Mouse (Mus musculus) B cell, adult 67 days (primary cell): ENCODE data around the gene Atraid. TPM values are rescaled to one million over a fixed set of nuclear protein-coding genes. Genes with fewer than 3 reads are reported as not detected.

Source experiments
- total RNA-seq, 2 experiments: library from RNA; stranded (reverse); gene quantifications; 4 replicates each; pipeline ENCODE4 v1.2.4; 2023

The Atraid gene
- total RNA-seq: 10 to 100 TPM; 25.9 to 48.3 TPM

DNA sequence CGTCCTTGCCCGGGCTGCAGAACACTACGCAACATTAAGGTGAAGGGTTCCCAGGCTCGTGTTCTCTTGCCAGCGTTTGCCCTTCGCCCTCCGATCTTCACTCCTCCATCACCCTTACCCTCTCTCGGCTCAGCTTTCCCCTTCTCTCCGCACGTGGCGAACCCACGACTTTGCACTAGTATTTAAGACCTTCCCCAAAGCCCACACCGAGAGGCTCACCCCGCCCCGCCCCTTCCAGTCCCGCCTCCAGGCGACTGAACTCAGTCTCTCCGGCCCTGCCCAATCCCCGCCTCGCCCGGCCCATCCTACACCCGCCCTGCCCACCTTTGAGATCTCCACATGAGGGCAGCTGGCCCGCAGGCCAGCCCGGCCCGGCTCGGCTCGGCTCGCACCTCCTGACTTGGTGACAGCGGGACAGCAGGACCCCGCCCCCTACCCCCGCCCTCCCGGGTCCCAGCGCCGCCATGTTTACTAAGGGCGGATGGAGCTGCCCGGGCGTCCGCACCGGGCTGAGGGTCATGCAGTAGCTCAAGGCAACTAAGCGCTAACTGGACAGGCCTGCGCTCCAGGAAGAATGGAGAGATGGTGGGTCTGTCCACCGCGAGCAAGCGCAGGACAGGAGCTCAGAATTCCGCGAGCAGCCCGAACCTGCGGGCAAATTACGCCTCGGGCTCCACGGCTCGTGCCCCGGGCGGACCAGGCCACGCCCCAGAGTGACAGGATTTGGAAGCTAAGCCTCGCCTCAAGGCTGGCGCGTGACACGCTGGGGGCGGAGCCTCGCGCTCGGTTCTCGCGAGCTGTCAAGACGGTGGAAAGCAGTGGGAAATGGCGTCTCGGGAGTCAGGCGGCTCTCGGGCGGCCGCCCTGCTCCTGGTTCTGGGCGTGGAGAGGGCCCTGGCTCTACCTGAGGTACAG is at the start of gene Atraid:
TSS of gene Atraid (plus strand) at position 465 of the 915 bp plus-strand sequence.

DNA sequence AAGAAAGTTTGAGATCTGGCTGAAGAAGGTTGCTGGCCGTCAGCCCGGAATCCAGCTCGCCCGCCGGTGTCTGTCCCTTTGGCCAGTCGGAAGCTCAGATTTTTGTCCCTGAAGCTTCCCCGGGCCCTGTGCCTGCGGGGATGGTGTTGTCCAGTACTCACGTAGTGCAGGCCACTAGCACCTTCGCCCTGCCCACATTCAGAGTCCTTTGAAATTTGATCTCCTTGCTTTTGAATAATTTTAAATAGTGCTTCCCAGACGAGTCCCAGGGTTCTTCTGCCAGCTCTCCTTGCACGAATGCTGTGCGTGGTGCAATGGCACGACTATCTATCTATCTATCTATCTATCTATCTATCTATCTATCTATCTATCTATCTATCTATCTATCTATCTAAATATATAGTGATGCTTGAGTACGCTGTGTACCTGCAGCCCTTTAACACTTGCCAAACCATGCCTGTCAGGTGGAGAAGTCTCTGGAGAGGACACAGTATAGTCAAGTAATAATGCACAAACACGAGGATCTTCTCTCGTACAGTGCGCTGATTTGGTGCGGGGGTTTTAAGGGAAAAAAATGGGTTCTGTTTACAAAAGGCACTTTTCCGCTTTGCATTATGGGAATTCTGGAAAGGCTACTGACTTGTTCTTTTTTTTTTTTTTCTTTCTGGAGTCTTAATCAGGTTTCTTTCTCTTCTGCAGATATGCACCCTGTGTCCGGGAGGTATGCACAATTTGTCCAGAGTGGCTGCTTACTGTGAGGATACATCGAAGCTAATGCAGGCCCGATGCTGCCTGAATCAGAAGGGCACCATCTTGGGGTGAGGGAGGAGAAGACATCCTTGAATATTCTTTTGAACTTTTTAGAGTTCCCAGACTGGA is 890 bp downstream of the Atraid start, which contains the start of gene Slc5a6:
TSS of gene Slc5a6 (minus strand) at position 162 of the 879 bp plus-strand sequence.

DNA sequence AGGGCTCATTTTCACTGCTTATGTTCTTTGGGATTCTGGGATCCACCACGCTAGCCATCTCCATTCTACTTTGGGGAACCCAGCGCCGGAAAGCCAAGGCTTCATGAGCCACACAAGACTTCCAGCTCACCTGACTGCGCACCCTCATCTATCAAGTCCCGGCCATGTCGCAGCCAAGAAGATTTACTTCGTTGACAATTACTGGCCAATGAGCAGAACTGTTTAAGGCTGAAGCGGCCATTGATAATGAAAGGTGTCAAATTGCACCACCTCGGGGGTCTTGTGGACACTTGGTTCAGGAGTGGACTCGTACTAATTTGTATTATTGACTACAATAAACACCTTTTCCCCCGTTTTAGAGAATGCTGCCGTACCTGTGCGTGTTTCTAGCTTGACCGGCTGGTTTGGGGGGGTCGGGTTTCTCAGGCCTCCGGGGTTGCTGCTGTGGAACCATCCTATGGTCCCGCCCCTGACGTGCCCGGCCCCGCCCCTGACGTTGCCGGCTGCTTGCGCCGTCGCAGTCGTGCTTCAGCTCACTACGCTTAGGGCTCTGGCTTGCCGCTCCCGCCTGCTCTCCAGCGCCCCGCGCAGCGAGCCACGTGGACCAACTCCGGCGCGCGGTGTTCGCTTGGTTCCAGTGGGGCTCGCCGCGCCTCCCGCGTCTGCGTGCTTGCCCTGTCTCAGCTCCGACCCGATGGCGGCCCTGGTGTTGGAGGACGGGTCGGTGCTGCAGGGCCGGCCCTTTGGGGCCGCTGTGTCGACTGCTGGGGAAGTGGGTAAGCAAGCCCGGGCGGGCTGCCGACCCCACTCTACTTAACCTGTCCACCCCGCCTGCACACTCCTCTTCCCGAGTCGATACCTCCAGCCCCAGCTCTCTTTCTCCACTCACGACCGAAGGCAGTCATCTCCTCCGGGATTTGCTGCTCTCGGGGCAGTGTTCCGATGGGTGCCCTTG is 6.4 kb downstream of the Atraid start, which contains the start of gene Cad:
TSS of gene Cad (plus strand) at position 520 of the 955 bp plus-strand sequence.

Other genes with a start within 250 kb of the Atraid start
- 10 to 100 TPM in 1 of 2 experiments, 1 to 10 TPM in 1; 9.7 to 11.1 TPM for gene Mapre3, start 233.7 kb upstream of the Atraid start, total RNA-seq
- 10 to 100 TPM; 55.5 to 55.8 TPM for gene Tmem214, start 180.3 kb upstream of the Atraid start, total RNA-seq
- 10 to 100 TPM; 24.7 to 24.9 TPM for gene Agbl5, start 159.6 kb upstream of the Atraid start, total RNA-seq
- gene Ost4, start 140.5 kb upstream of the Atraid start, total RNA-seq: 100 to 1,000 TPM; 180 to 190 TPM
- under 1 TPM; 0.73 to 0.98 TPM for gene Emilin1, start 134.9 kb upstream of the Atraid start, total RNA-seq
- 10 to 100 TPM; 15.4 to 18.0 TPM for gene Khk, start 126.9 kb upstream of the Atraid start, total RNA-seq
- not detected for gene Cgref1, start 102.7 kb upstream of the Atraid start, total RNA-seq
- gene Preb, start 88.0 kb upstream of the Atraid start, total RNA-seq: 100 to 1,000 TPM; 166 to 187 TPM
- gene Tcf23, start 79.7 kb upstream of the Atraid start, total RNA-seq: not detected
- 10 to 100 TPM; 12.3 to 12.4 TPM for gene Slc5a6, start 612 bp downstream of the Atraid start, total RNA-seq
- gene Cad, start 6.5 kb downstream of the Atraid start, total RNA-seq: 10 to 100 TPM; 51.5 to 66.7 TPM
- gene Dnajc5g, start 58.0 kb downstream of the Atraid start, total RNA-seq: not detected
- gene Slc30a3, start 59.9 kb downstream of the Atraid start, total RNA-seq: under 1 TPM in 1 of 2 experiments, not detected in 1; 0.55 TPM
- gene Trim54, start 68.4 kb downstream of the Atraid start, total RNA-seq: not detected
- not detected for gene Ucn, start 90.5 kb downstream of the Atraid start, total RNA-seq
- gene Mpv17, start 105.9 kb downstream of the Atraid start, total RNA-seq: 10 to 100 TPM; 24.0 to 27.0 TPM
- 1 to 10 TPM; 5.5 to 8.1 TPM for gene Gm29609, start 131.6 kb downstream of the Atraid start, total RNA-seq
- 100 to 1,000 TPM; 206 to 216 TPM for gene Gtf3c2, start 131.8 kb downstream of the Atraid start, total RNA-seq
- gene Snx17, start 144.9 kb downstream of the Atraid start, total RNA-seq: 10 to 100 TPM; 87.5 to 89.2 TPM
- gene Eif2b4, start 145.1 kb downstream of the Atraid start, total RNA-seq: 10 to 100 TPM; 39.8 to 43.5 TPM
- 10 to 100 TPM; 64.4 to 65.3 TPM for gene Zfp513, start 154.0 kb downstream of the Atraid start, total RNA-seq
- gene Ppm1g, start 172.4 kb downstream of the Atraid start, total RNA-seq: 100 to 1,000 TPM; 127 to 149 TPM
- gene Nrbp1, start 192.6 kb downstream of the Atraid start, total RNA-seq: 100 to 1,000 TPM; 280 to 339 TPM
- 1 to 10 TPM; 1.5 to 2.7 TPM for gene Gm9970, start 192.9 kb downstream of the Atraid start, total RNA-seq
- 10 to 100 TPM; 19.0 to 25.7 TPM for gene Krtcap3, start 203.4 kb downstream of the Atraid start, total RNA-seq
- 10 to 100 TPM; 45.7 to 49.5 TPM for gene Ift172, start 242.8 kb downstream of the Atraid start, total RNA-seq
- gene Fndc4, start 247.8 kb downstream of the Atraid start, total RNA-seq: 1 to 10 TPM; 1.3 to 1.4 TPM
- gene Gckr, start 249.1 kb downstream of the Atraid start, total RNA-seq: not detected